Mouse (Mus musculus): ENCODE data around the gene Stx6. TPM values are rescaled to one million over a fixed set of nuclear protein-coding genes. Genes with fewer than 3 reads are reported as not detected.

Stx6 gene
- total and polyA plus RNA-seq, 2 experiments from 2014 or later, result 39.6 to 56.6 TPM

- H3K4me3 ChIP-seq (ENCODE audit: low read depth, low read length), result no peak overlapping the region
- ATAC-seq (ENCODE audit: insufficient read depth, low read depth) (no peak), DNase-seq (ENCODE audit: low spot score) (no peak)
- H3K36me3 ChIP-seq (replicated peaks; ENCODE audit: control insufficient read depth, insufficient read depth, low read length), result peaks cover 8% of the 10 kb centered on the region
- H3K4me2 ChIP-seq (ENCODE audit: low read depth, low read length), result no peak overlapping the region
- no peak overlapping the region for H3K27ac ChIP-seq (ENCODE audit: low read depth)
- no peaks in the 10 kb centered on the region for H3K9me3 ChIP-seq (replicated peaks; ENCODE audit: control insufficient read depth, low read length)
- no peaks in the 10 kb centered on the region for H3K27me3 ChIP-seq (ENCODE audit: control insufficient read depth, insufficient read depth, low read length)
- 89% methylated on average over 5 of the region's 5 CpGs for WGBS
- H3K4me1 ChIP-seq (ENCODE audit: control insufficient read depth, insufficient read depth), result 0 out of 2 replicates have a peak, but pooled peaks cover 5% of the 10 kb centered on the region
- TF ChIP-seq CTCF (IDR thresholded peaks at IDR 0.05; ENCODE audit: low read depth) (no peak), EP300 (IDR thresholded peaks at IDR 0.05; ENCODE audit: low read depth) (no peak)
- H3K9ac ChIP-seq (replicated peaks; ENCODE audit: low read depth, low read length), result no peak overlapping the region
Observed at GRCm38 (mm10) chr1:155127429-155127934, 31.0 kb upstream of the Stx6 start.

DNA sequence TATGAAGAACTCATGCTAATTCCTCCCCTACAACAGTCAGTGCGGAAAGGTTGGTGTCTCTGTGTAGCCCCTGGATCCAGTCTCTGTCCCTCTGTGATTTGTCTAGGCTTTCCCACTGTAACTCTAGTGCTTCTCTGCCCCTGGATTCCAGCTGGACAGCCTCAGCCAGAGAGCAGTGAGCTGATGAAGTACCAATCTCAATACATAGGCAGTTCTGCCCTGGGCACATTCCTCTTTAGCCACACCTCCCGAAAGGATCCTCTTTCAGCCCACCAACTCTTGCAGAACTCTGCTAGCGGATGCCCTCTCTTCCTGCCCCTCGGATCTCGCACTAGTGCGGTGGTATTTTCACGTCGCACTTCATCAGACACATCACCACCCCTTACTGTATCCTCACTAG lies 23.6 kb upstream of the Stx6 start:
- Histone ChIP-seq H3K4me1 (ENCODE audit: control insufficient read depth, insufficient read depth) (peaks cover 29% of the 10 kb centered on the region), H3K36me3 (replicated peaks; ENCODE audit: control insufficient read depth, insufficient read depth, low read length) (peaks cover 8% of the 10 kb centered on the region), H3K27me3 (ENCODE audit: control insufficient read depth, insufficient read depth, low read length) (no peaks in the 10 kb centered on the region), H3K9ac (replicated peaks; ENCODE audit: low read depth, low read length) (no peak overlapping the region), H3K27ac (ENCODE audit: low read depth) (0 out of 2 replicates have a peak overlapping the region, but pooled peaks have one; percentile 22), H3K4me2 (ENCODE audit: low read depth, low read length) (no peak overlapping the region), H3K4me3 (ENCODE audit: low read depth, low read length) (no peak overlapping the region), H3K9me3 (replicated peaks; ENCODE audit: control insufficient read depth, low read length) (no peaks in the 10 kb centered on the region)
- 33% methylated on average over 8 of the region's 8 CpGs for WGBS
- ATAC-seq (ENCODE audit: insufficient read depth, low read depth) (peak; percentile 62; the same call in 1 of the 2 replicates), DNase-seq (ENCODE audit: low spot score) (peak; percentile 52)
- no peak for TF ChIP-seq EP300 (IDR thresholded peaks at IDR 0.05; ENCODE audit: low read depth)

- H3K36me3 ChIP-seq (replicated peaks; ENCODE audit: control insufficient read depth, insufficient read depth, low read length), result no peaks in the 10 kb centered on the region
- TF ChIP-seq CTCF (IDR thresholded peaks at IDR 0.05; ENCODE audit: low read depth) (no peak), EP300 (IDR thresholded peaks at IDR 0.05; ENCODE audit: low read depth) (no peak)
- peak overlapping the region; percentile 41; the same call in 1 of the 2 replicates for H3K27ac ChIP-seq (ENCODE audit: low read depth)
- H3K9me3 ChIP-seq (replicated peaks; ENCODE audit: control insufficient read depth, low read length), result no peaks in the 10 kb centered on the region
- no peak overlapping the region for H3K4me2 ChIP-seq (ENCODE audit: low read depth, low read length)
- no peak for DNase-seq (ENCODE audit: low spot score)
- no peak for ATAC-seq (ENCODE audit: insufficient read depth, low read depth)
- WGBS, result 60% methylated on average over 7 of the region's 7 CpGs
- H3K27me3 ChIP-seq (ENCODE audit: control insufficient read depth, insufficient read depth, low read length), result no peaks in the 10 kb centered on the region
- H3K9ac ChIP-seq (replicated peaks; ENCODE audit: low read depth, low read length), result no peak overlapping the region
- H3K4me3 ChIP-seq (ENCODE audit: low read depth, low read length), result no peak overlapping the region
- peaks cover 29% of the 10 kb centered on the region for H3K4me1 ChIP-seq (ENCODE audit: control insufficient read depth, insufficient read depth)
Observed at GRCm38 (mm10) chr1:155138795-155139194, 19.7 kb upstream of the Stx6 start.

- H3K4me2 ChIP-seq (ENCODE audit: low read depth, low read length), result no peak overlapping the region
- H3K27ac ChIP-seq (ENCODE audit: low read depth), result no peak overlapping the region
- no peaks in the 10 kb centered on the region for H3K27me3 ChIP-seq (ENCODE audit: control insufficient read depth, insufficient read depth, low read length)
- 59% methylated on average over 2 of the region's 2 CpGs for WGBS
- no peak overlapping the region for H3K4me3 ChIP-seq (ENCODE audit: low read depth, low read length)
- ATAC-seq (ENCODE audit: insufficient read depth, low read depth) (peak; percentile 33; the same call in 1 of the 2 replicates), DNase-seq (ENCODE audit: low spot score) (peak; percentile 48)
- H3K4me1 ChIP-seq (ENCODE audit: control insufficient read depth, insufficient read depth), result peaks cover 29% of the 10 kb centered on the region
- TF ChIP-seq EP300 (IDR thresholded peaks at IDR 0.05; ENCODE audit: low read depth) (no peak), CTCF (IDR thresholded peaks at IDR 0.05; ENCODE audit: low read depth) (peak; percentile 66)
- no peaks in the 10 kb centered on the region for H3K9me3 ChIP-seq (replicated peaks; ENCODE audit: control insufficient read depth, low read length)
- no peaks in the 10 kb centered on the region for H3K36me3 ChIP-seq (replicated peaks; ENCODE audit: control insufficient read depth, insufficient read depth, low read length)
- no peak overlapping the region for H3K9ac ChIP-seq (replicated peaks; ENCODE audit: low read depth, low read length)
Observed at GRCm38 (mm10) chr1:155140076-155140475, 18.4 kb upstream of the Stx6 start.

- WGBS, result 40% methylated on average over 6 of the region's 6 CpGs
- H3K4me2 ChIP-seq (ENCODE audit: low read depth, low read length), result peak overlapping the region; percentile 76
- H3K27ac ChIP-seq (ENCODE audit: low read depth), result peak overlapping the region; percentile 75
- H3K9me3 ChIP-seq (replicated peaks; ENCODE audit: control insufficient read depth, low read length), result no peaks in the 10 kb centered on the region
- H3K4me3 ChIP-seq (ENCODE audit: low read depth, low read length), result peak overlapping the region; percentile 61
- TF ChIP-seq EP300 (IDR thresholded peaks at IDR 0.05; ENCODE audit: low read depth), result no peak
- no peaks in the 10 kb centered on the region for H3K36me3 ChIP-seq (replicated peaks; ENCODE audit: control insufficient read depth, insufficient read depth, low read length)
- H3K9ac ChIP-seq (replicated peaks; ENCODE audit: low read depth, low read length), result peak overlapping the region; percentile 58
- H3K4me1 ChIP-seq (ENCODE audit: control insufficient read depth, insufficient read depth), result no peaks in the 10 kb centered on the region
- ATAC-seq (ENCODE audit: insufficient read depth, low read depth) (no peak), DNase-seq (ENCODE audit: low spot score) (no peak)
- H3K27me3 ChIP-seq (ENCODE audit: control insufficient read depth, insufficient read depth, low read length), result no peaks in the 10 kb centered on the region
Observed at GRCm38 (mm10) chr1:155145620-155146019, 12.9 kb upstream of the Stx6 start.

- no peaks in the 10 kb centered on the region for H3K27me3 ChIP-seq (ENCODE audit: control insufficient read depth, insufficient read depth, low read length)
- 16% methylated on average over 8 of the region's 8 CpGs for WGBS
Observed at GRCm38 (mm10) chr1:155146572-155146980, 11.9 kb upstream of the Stx6 start, which contains the start of gene Mr1. Gene Mr1, minus strand, starts transcription at chr1:155146814.

More at GRCm38 (mm10) chr1:155146572-155146980, 11.9 kb upstream of the Stx6 start, which contains the start of gene Mr1:
- ATAC-seq (ENCODE audit: insufficient read depth, low read depth) (peak; percentile 98), DNase-seq (ENCODE audit: low spot score) (peak; percentile 98)
- Histone ChIP-seq H3K4me1 (ENCODE audit: control insufficient read depth, insufficient read depth) (no peaks in the 10 kb centered on the region), H3K4me2 (ENCODE audit: low read depth, low read length) (peak within 1 kb of the TSS; percentile 76), H3K27ac (ENCODE audit: low read depth) (peak within 1 kb of the TSS; percentile 75), H3K4me3 (ENCODE audit: low read depth, low read length) (peak within 1 kb of the TSS; percentile 61), H3K36me3 (replicated peaks; ENCODE audit: control insufficient read depth, insufficient read depth, low read length) (no peaks in the 10 kb centered on the region), H3K9me3 (replicated peaks; ENCODE audit: control insufficient read depth, low read length) (no peaks in the 10 kb centered on the region), H3K9ac (replicated peaks; ENCODE audit: low read depth, low read length) (peak within 1 kb of the TSS; percentile 58)
- no peak for TF ChIP-seq CTCF (IDR thresholded peaks at IDR 0.05; ENCODE audit: low read depth)
- no peak for TF ChIP-seq EP300 (IDR thresholded peaks at IDR 0.05; ENCODE audit: low read depth)

Measured in heart, postnatal 0 days (tissue).